Mouse (Mus musculus) left cerebral cortex, adult 8-10 months (tissue): Measurements from ENCODE around the gene Slc7a4. TPM values are rescaled to one million over a fixed set of nuclear protein-coding genes. Genes with fewer than 3 reads are reported as not detected.
"Not testable (repeated sequence)": the region's sequence is repeated elsewhere in the genome, so short reads cannot be mapped to it uniquely, and the experiment has no call there.

Experiments used
- DNase-seq, 2 experiments: peaks; one replicate each; pipeline ENCODE4 v3.0.0; 2022; ENCODE audit warnings: low spot score in 2 of 2
- total RNA-seq, 4 experiments: library from RNA; stranded (reverse); gene quantifications; 2 replicates each; pipeline ENCODE4 v1.2.4; 2022

Gene Slc7a4
- total RNA-seq, 4 experiments from 2014 or later: 77.9 to 89.9 (median 88.4) TPM

DNA sequence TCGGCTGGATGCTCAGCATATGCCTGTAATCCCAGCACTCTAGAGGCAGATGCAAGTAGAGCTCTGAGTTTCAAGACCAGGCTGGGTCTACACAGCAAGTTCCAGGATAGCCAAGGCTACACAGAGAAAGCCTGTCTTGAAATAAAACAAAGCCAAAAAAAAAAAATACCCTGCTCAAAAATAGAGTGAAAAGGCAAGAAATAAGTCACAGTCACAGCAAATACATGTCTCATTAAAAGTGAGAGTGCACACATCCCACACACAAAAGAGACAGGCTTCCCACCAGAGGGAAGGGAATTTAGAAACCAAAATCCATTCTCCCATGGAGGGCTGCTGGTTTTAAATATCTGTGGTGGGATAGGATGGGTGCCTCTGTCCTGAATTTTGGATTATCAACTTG, 19.4 kb downstream of the Slc7a4 start:
- DNase-seq: no peak

DNA sequence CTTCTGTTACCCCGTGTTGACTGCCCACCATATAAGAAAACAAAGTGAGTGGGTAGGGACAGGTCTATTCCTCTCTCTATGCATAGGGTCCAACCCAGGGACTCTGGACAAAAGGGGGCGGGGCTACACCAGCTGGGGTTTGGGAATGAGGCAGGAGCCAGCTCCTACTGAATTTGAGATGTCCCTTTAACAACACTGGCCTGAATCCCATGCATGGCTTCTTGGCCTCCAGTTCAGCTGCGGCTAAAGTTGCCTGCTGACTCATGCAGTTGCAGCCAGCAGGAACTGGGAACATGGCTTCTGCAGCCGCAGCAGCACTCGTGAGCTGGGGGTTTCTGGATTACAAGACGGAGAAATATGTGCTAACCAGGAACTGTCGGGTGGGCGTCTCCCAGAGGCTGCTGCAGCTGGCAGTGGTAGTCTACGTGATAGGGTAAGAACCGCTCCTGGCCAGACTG, 21.2 kb downstream of the Slc7a4 start, which contains the start of gene P2rx6:
TSS of gene P2rx6 (plus strand) at position 135 of the 458 bp plus-strand sequence.
- DNase-seq: peak in 1 of 2 experiments; percentile 61

DNA sequence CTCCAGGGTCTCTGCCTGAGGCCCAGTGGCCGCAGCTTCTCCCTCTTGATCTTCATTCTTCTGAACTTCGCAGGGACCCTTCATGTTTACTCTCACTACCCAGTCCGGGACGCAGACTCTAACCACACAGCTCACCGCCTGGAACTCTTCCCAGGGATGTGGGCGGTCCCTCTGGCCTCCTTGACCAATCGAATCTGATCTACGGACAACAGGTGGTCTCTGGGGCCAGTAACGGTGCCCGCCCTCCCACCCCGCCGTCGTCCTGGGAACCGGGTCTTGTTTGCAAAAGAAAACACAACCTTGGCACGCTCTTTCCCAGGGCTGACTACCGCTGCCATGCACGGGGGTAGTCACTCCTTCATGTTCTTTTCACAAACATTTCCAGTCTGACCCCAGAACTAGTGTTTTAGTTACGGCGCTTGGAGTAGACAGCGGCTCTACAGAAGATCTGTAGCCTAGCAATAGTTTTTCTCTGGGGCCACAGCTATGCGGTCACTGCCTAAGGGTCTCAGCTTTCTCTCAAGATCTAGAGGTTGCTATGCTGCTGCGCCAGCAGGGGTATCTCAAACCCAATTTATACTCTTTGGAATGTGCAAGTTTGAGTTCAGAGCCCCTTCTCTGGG, 21.8 kb downstream of the Slc7a4 start, which contains the start of gene Lrrc74b:
TSS of gene Lrrc74b (minus strand) at position 120 of the 623 bp plus-strand sequence.
- DNase-seq: peak in 1 of 2 experiments; percentile 48

DNA sequence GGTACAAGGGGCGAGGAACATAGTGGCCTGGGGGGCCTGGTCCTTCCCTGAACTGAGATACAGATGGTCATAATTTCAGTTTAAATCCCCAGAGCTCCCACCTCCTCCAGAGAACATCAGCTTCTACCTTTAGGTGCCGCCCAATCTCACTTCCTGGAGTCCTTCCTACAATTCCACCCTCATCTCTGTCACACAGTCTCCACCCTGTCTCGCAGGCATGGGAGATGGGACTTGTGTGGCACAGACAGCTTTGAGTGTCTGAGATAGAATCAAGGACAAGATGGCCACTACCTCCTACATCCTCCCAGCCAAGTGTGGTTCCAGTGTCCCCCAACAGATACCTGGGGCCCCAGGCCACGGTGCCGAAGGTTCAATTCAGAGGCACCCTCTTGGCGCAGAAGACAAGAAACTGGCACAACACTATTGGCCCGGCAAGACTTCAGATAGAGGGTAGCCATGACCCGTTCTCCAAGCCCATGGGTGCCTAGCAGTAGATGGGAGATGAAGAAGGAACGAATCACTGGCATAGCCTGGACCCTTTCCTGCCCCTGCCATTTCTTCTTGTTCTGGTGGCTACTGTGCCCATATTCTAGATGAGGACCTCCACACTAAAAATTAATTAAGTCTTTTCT, 23.5 kb downstream of the Slc7a4 start:
- no peak for DNase-seq

DNA sequence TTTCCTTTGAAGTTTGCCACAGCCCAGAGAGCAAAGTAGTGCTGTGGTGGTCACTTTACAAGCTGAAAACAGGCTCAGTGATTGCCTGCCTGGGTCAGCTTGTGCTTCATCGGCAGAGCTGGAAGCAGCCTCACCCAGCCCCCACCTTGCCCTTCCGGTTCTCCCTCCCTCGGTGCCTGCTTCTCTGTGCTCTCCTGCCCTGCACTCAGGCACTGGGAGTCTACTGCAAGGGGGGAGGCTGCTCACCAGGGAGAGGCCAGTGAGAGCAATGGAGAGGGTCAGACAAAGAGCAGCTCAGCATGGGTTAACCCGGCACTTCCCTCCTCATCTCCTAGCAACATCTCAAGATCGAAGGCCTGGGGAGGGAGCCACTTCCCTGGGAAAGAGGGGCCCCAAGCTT, 24.2 kb downstream of the Slc7a4 start:
- peak in 1 of 2 experiments; percentile 4 for DNase-seq

DNA sequence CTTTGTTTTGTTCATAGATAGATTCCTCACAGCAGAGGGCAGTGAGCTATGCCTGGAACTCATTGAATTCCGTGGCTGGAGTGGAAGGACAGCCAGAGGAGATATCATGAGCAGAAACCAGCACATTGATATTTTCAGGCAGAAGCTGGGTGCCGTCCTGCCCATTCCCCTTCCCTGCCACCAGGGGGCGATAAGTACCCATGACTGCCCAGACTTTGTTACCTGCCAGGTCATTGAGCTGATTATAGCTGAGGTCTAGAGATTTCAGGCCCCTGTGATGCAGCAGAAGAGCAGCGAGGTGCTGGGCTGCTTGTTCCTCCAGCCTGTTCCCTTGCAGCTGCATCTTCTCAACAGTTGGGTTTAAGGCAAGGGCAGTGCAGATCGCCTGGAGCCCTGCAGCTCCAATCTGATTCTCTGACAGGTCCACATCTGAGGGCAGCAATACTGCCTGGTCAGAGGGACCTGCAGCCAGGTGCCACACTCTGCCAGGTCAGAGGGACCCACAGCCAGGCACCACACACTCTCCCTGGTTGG, 25.0 kb downstream of the Slc7a4 start:
- DNase-seq: no peak

DNA sequence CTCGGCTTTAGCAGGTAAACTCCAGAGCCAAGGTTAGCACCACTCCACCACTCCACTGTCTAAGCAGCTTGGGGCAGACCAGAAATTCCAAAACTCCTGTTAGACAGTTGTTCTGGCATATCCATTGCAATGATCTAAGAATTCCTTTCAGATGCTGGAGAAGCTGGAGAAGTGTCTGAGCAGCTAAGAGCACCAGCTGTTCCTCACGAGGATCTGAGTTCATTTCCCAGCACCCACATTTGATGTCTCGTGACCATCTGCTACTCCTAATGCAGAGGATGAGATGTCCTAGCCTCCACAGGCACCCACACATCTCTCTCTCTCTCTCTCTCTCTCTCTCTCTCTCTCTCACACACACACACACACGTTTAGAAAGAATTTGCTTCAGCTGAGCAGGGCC, 26.1 kb downstream of the Slc7a4 start:
- no peak for DNase-seq

DNA sequence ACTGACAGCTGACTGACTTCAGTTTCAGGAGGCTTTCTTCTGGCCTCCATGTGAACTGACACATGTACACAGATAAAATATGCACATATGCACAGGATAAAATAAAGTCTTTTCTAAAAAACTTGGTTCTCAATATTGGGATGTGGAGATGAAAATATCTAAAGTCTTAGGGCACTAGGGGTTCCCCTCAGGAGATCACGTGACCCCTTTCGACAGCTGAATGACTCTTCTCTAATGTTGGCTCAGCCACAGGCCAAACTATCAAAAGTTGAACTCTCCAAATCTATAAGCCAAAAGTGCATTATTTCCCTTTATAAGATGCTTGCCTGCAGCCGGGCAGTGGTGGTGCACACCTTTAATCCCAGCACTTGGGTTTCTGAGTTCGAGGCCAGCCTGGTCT, 26.8 kb downstream of the Slc7a4 start:
- no peak for DNase-seq

DNA sequence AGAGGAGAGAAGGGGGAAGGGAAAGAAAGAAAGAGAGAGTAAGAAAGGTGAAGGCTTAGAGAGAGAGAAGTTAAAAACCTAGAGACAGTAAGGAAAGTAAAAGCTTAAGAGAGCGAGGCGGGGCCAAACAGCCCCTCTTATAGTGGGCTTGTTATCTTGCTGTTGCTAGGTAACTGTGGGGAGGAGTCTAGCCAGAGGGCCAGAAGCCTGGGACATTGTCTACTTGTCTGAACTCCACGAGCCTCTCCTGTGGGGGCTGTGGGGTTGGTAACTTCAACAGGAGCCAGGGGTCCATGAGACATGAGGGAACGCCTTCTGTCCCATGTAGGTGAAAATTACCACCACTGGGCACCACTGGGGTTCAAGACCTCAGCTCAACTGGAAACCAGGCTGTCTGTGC, 28.3 kb downstream of the Slc7a4 start:
- not testable (repeated sequence) for DNase-seq

DNA sequence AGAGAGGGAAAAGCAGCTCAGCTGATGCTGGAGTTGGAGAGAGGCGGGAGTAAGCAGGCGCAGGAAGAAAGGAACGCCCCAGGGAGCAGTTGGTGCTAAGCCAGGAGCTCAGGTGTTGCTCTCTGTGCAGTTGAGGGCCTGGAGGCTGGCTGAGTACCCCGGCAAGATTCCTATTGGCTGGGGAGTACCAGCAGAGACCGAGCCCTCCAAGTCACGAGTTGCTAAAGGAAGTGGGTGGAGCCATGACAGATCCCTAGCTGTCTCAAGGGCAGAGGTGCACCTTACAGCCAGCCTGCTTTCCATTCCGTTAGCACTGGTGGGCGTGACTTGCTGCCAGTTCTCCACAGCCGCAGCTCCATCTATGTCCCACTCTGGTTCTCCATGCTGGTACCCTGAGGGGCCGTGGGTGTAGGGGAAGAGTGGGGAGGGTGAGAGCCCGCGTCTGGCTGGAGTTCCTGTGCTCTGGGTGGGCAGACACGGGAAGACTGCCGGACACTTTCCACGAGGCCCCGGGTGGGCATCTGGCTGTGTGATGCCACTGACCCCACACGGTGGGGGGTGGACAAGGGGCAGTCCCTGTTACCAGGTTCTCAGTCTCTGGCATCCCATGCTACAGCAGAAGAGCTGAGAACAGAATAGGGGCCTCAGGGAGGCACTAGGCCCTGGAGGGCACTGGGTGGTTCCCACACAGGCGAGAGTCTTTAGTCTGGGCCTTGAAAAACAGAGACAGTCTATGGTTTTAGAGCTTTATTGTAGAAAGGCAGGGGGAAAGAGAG, 28.9 kb downstream of the Slc7a4 start:
- DNase-seq: peak in 1 of 2 experiments; percentile 56

DNA sequence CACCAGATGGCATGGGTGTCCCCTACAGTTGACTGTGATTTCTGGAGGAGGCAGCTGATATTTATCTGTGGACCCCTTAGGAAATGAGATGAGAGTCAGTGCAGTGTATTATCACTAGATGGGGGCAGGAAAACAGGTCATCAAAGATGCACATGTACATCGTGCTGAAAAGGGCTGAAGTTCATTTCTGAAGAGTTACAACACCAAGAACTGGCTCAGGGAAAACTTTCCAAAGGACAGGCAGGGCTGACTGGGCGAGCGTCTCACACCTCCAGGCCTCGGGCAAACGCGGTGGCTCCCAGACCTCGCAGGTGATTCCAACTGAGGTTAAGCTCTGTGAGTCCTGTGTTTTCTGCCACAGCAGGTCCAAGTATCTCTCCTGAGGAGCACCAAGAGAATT, 30.2 kb downstream of the Slc7a4 start:
- DNase-seq: no peak

DNA sequence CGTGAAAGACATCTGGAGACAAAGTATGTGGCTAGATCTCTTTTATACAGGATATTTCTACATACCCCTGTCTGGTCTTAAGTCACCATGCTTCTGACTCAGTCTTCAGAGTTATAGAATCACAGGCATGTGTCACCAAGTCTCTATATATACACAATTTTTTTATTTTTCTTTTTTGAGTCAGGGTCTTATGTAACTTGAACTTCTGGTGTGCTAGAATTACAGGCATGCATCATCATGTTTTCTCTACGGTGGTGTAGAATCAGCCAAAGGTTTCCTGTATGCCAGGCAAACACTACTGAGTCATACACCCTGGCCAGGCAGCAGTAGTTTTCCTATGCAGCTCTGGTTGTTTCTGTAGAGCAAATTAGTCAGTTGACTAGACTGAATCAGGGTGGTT, 40.4 kb downstream of the Slc7a4 start:
- DNase-seq: no peak

DNA sequence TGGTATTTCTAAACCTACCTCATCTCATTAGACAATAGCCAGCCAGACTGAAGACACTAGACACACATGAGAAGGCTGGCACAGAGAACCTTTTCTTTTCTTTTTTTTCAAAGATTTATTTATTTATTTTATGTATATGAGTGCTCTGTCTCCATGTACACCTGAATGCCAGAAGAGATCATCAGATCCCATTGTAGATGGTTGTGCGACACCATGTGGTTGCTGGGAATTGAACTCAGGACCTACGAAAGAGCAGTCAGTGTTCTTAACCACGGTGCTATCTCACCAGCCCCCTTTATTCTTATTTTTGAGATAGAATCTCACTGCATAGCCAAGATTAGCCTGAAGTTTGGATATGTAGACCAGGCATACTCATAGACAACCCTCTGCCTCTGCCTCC, 46.4 kb downstream of the Slc7a4 start:
- no peak for DNase-seq

DNA sequence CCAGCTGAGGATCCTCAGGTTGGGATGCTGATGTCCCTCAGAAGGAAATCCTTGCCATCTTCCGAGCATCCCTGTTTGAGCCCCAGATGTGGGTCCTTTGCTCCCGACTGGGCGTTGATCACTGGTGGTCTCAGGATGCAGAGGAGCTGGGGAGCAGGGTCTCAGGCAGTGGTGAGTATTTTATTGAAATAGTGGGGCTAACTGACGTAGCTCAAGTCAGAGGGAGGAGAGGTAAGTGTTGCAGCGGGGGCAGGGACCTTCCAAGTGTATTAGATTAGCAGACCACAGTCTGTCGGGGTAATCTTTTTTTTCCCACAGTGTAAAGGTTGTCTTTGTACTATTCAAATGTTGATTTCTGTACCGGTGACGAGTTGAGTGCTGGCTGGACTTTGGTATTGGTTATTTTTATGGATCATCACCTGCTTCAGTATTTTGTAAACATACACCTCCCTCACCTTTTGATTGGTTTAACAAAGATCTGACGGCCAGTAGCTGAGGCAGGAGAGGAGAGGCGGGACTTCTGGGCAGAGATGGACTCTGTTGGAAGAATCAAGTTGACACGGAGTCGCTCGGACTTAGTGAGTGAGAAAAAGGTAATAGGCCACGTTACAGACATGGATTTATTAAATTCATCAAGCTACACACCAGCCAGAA, 50.2 kb downstream of the Slc7a4 start:
- no peak for DNase-seq

DNA sequence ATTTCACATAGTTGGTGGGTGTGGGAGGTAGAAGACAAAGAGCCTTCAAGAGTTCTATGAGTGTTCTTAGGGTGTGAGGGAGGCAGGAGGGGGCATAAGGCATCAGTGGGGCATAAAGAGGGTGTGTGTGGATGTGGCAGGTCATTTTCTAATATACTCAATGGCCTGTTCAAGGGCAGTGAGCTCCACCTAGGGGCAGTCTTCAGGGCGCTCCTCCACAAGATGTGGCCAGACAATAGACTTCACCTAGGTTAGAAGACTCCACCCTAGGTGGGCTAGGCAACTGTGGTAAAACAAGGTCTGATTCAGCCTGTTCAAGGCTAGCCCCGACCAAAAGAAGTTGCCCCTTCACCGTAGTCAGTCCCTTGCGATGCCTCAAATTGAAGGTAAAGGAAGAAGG, 50.7 kb downstream of the Slc7a4 start:
- no peak for DNase-seq

DNA sequence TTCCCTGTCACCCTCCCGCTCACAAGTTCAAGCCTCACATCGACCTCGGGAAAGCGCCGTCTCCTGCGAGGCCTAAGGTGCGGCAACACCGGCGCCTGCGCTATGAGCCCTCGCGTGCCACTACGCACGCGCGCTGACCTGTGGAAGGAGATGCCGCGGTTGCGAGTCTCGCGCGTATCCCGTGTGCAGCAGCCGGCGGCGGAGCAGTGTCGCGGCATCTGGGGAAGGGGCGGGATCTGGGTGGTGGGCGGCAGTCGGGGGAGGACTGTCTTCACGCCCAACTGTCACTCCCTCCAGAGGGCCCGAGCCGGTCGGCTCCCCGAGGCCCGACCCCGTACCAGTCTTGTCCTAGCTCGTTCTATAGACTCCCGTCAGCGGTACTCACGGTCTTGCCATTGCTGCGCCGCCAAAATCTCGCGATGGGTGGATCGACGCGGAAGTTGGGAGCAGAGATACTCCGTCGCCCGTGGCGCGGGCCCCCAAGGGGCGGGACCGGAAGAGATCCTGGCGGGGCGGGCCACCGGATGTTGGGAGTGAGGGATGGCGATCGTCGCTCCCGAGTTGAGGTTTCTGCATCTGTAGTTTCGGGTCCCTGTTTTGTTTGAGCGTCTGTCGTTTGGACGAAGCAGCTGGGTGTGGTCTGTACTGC, 52.2 kb downstream of the Slc7a4 start, which contains the start of gene Thap7:
TSS of gene Thap7 (minus strand) at position 497 of the 649 bp plus-strand sequence.
- peak; percentile 93 to 94 for DNase-seq

DNA sequence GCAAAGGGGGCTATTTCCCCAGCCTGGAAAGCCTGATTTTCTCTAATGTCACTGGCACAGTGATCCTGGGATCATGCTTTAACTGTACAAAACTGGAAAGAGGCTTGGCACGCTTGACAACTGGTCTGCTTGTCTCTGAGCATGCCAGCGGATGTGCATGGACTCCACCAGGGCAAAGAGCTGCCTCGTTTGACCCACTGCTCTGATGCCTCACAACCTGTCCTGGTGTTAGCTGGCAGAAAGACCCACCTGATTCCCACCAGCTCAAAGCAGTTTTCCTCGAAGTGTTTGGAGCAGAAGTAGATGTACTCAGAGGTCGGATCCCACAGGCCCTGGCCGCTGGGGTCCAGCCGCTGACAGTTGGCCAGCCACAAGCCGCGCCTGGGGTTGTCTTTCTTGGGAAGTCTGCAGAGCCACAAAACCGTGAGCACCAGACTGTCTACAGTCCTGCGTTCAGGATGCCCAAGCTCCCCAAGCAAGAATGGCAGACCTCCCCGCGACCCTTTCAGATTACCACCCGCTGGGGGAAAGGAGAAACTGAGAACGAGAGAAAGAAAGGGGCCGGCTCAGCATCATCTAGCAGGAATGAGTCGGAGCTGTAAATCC, 52.9 kb downstream of the Slc7a4 start:
- no peak for DNase-seq

DNA sequence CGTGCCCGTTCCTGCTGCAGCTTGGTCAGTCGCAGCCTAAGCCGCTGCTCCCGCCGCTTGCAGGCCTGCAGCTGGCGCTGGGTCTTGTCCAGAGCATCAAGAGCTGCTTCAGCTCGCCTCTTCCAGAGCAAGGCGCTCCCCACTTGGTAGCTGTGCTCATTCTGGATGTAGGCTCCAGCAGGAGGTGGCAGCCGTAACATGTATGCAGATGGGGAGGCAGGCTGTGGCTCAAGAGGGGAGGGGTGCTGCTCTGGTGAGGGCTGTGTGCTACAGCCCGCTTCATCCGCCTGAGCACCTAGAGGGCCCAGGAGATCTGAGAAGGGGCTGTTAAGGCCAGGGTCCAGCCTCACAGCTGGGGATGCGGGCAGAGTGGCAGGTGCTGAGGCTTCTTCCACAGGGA, 54.7 kb downstream of the Slc7a4 start:
- DNase-seq: no peak

DNA sequence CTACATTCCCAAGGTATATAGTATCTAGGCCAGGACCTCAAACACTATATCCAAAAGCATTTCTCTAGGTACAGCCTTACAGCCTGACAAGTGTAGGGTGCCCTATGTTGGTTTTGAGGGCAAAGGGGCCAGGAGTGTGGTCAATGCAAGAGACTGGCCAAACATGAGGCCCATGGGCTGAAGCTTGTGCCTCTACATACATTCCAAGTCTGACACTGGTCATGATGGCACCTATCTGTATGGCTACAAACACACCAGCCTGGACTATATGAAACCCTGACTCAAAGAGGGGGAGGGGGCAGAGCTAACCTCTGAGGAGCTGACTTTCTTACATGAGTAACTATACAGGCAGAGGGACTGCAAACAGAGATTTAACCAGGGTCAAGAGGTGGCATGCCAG, 55.4 kb downstream of the Slc7a4 start:
- DNase-seq: no peak

DNA sequence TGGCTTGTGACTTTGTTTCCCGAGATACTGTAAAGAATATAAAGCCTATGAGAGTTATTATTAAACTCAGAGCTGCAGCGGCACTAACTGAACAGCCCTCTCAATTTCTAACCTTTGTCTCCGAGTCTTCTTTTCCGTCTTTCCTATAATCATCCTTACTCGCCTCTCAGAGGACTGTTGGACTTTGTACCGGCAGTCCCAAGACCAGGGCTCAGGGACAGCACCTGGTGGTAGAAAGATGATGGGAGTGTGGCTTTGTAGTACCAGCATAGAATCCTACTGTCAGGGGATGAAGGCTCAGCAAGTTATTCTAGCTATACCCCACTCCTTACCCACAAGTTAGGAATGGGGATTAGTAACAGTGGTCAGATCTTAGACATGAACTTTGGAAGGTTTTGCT, 56.8 kb downstream of the Slc7a4 start:
- DNase-seq: no peak
